ENCODE assay signal across 17 mouse cellular contexts in the genomic region with DNA sequence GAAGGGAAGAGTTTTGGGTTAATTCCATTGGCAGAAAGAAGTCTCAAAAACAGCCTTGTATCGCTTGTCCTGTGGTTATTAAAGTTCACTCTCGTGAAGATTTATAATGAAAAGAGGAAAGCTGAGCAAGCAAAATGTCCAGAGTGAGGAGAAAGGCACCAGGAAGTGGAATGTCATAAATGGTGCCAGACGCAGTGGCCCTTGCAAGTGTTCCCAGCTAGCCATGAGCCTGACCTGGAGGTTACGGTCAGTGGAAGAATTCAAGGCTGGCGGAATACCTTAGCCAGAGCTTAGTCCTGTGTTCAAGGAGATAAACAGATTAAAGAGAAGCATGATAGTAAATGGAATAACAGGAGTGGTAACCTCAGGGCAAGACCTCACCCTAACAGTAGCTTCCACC. TPM values are rescaled to one million over a fixed set of nuclear protein-coding genes. Genes with fewer than 3 reads are reported as not detected.
"Had no signal": no experiment of that assay in that cellular context is flagged by ENCODE, and none has a peak within 500 bp of the region (broad histone marks: within the 10 kb centered on the region; RNA-seq: fewer than 3 reads in every experiment).

No protein-coding gene starts in this region.

- H3K4me1 ChIP-seq: midbrain, embryonic 13.5 days; midbrain, embryonic 15.5 days; neural tube, embryonic 12.5 days; stomach, embryonic 15.5 days had no signal

- H3K27me3 ChIP-seq: lung, embryonic 15.5 days; megakaryocyte, embryonic 14.5 days; midbrain, embryonic 13.5 days; midbrain, embryonic 15.5 days; neural tube, embryonic 12.5 days; stomach, embryonic 15.5 days had no signal

- H3K4me3 ChIP-seq: lung, embryonic 15.5 days; megakaryocyte, embryonic 14.5 days; midbrain, embryonic 13.5 days; midbrain, embryonic 15.5 days; neural tube, embryonic 12.5 days; stomach, embryonic 15.5 days had no signal

- DNase-seq: lung, adult 2 months; lung, postnatal 14 days; lung, postnatal 36 days; right cerebral cortex, postnatal 14 days; thymus, adult 2 months; thymus, postnatal 25 days; thymus, postnatal 4 days had no signal

- H3K36me3 ChIP-seq: midbrain, embryonic 13.5 days; midbrain, embryonic 15.5 days; neural tube, embryonic 12.5 days had no signal

- H3K9ac ChIP-seq: lung, embryonic 15.5 days; midbrain, embryonic 13.5 days; midbrain, embryonic 15.5 days; neural tube, embryonic 12.5 days; stomach, embryonic 15.5 days had no signal

- H3K27ac ChIP-seq: lung, embryonic 15.5 days; macrophage; midbrain, embryonic 13.5 days; midbrain, embryonic 15.5 days; neural tube, embryonic 12.5 days; stomach, embryonic 15.5 days; stomach, postnatal 0 days had no signal

RNA-seq across cellular contexts. Expression of a gene that starts 25.1 kb away (rescaled TPM):
- total RNA-seq: monocyte, adult 5-6 weeks; neutrophil, adult 5-6 weeks had no signal
- polyA plus RNA-seq: macrophage had no signal
